8 mouse cellular contexts compared by ENCODE assay signal in the genomic region with DNA sequence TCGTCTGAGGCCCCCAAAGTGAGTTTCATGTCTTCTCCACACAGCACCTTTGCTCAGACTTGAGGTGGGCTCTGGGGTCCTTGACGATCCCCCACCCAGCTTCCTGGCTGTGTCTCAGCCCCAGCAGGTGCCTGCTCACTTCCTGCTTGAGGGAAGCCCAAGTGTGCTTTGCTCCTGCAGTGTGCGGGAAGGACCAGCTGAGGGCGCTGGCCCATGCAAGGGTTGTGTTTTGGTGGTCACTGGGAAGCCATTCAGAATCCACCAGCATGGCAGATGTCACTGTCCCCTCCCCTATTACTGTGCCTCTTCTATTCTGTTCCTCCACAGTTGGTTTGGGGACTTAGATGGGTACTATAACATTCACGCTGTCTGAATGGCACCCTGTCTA. TPM values are rescaled to one million over a fixed set of nuclear protein-coding genes. Genes with fewer than 3 reads are reported as not detected.
DNase-seq lines count a peak whose midpoint lies in the region; ATAC-seq and TF ChIP-seq lines count a peak whose summit lies in the region.

No protein-coding gene starts in this region.

- TF ChIP-seq CTCF in liver, embryonic 14.5 days (IDR thresholded peaks at IDR 0.05; ENCODE audit: low read depth), result peak; percentile 60

- H3K4me3 ChIP-seq in forebrain, embryonic 10.5 days, result no peak overlapping the region
- H3K4me3 ChIP-seq in forebrain, embryonic 16.5 days (replicated peaks; ENCODE audit: low read length), result no peak overlapping the region
- H3K4me3 ChIP-seq in midbrain, embryonic 11.5 days (ENCODE audit: low read depth, low read length), result no peak overlapping the region
- H3K4me3 ChIP-seq in midbrain, embryonic 16.5 days (ENCODE audit: low read depth, low read length), result no peak overlapping the region
- H3K4me3 ChIP-seq in liver, embryonic 14.5 days (ENCODE audit: insufficient read depth in 1 of 2, low read depth in 2 of 2, low read length in 2 of 2), result no peak overlapping the region

- 38% methylated on average over 5 of the region's 5 CpGs for WGBS in forebrain, embryonic 10.5 days
- WGBS in forebrain, embryonic 16.5 days, result 36% methylated on average over 5 of the region's 5 CpGs
- 47% methylated on average over 5 of the region's 5 CpGs for WGBS in midbrain, embryonic 11.5 days
- WGBS in midbrain, embryonic 16.5 days, result 38% methylated on average over 5 of the region's 5 CpGs
- 40% methylated on average over 5 of the region's 5 CpGs for WGBS in liver, embryonic 14.5 days (ENCODE audit: insufficient replicate concordance)

- no peaks in the 10 kb centered on the region for H3K9me3 ChIP-seq in forebrain, embryonic 10.5 days
- no peaks in the 10 kb centered on the region for H3K9me3 ChIP-seq in forebrain, embryonic 16.5 days (ENCODE audit: control insufficient read depth, low read length)
- H3K9me3 ChIP-seq in midbrain, embryonic 11.5 days (ENCODE audit: control insufficient read depth, low read length), result no peaks in the 10 kb centered on the region
- no peaks in the 10 kb centered on the region for H3K9me3 ChIP-seq in midbrain, embryonic 16.5 days (replicated peaks; ENCODE audit: control insufficient read depth, low read length, poor library complexity, severe bottlenecking)
- H3K9me3 ChIP-seq in liver, embryonic 14.5 days (ENCODE audit: control insufficient read depth, low read length), result no peaks in the 10 kb centered on the region

- no peak overlapping the region for H3K9ac ChIP-seq in forebrain, embryonic 16.5 days (replicated peaks; ENCODE audit: low read depth, low read length)
- H3K9ac ChIP-seq in midbrain, embryonic 11.5 days (ENCODE audit: low read length), result no peak overlapping the region
- no peak overlapping the region for H3K9ac ChIP-seq in midbrain, embryonic 16.5 days (ENCODE audit: low read depth, low read length)
- no peak overlapping the region for H3K9ac ChIP-seq in liver, embryonic 14.5 days (replicated peaks)

- H3K36me3 ChIP-seq in forebrain, embryonic 10.5 days (replicated peaks), result no peaks in the 10 kb centered on the region
- no peaks in the 10 kb centered on the region for H3K36me3 ChIP-seq in forebrain, embryonic 16.5 days (ENCODE audit: control insufficient read depth, insufficient read depth)
- no peaks in the 10 kb centered on the region for H3K36me3 ChIP-seq in midbrain, embryonic 11.5 days (ENCODE audit: control insufficient read depth, insufficient read depth, low read length)
- H3K36me3 ChIP-seq in midbrain, embryonic 16.5 days (ENCODE audit: control insufficient read depth, insufficient read depth, low read length), result no peaks in the 10 kb centered on the region
- no peaks in the 10 kb centered on the region for H3K36me3 ChIP-seq in liver, embryonic 14.5 days (replicated peaks; ENCODE audit: control insufficient read depth, insufficient read depth, low read depth)

- H3K4me1 ChIP-seq in forebrain, embryonic 10.5 days, result peaks cover 41% of the 10 kb centered on the region
- 0 out of 2 replicates have a peak, but pooled peaks cover 2% of the 10 kb centered on the region for H3K4me1 ChIP-seq in forebrain, embryonic 16.5 days (replicated peaks; ENCODE audit: control insufficient read depth, insufficient read depth, low read length)
- peaks cover 7% of the 10 kb centered on the region; the same call in 1 of the 2 replicates for H3K4me1 ChIP-seq in midbrain, embryonic 11.5 days (ENCODE audit: control insufficient read depth, insufficient read depth, low read length)
- H3K4me1 ChIP-seq in midbrain, embryonic 16.5 days (ENCODE audit: control insufficient read depth, insufficient read depth, low read length), result peaks cover 3% of the 10 kb centered on the region; the same call in 1 of the 2 replicates
- H3K4me1 ChIP-seq in liver, embryonic 14.5 days (replicated peaks; ENCODE audit: control insufficient read depth in 2 of 2, insufficient read depth in 2 of 2, low read length in 1 of 2), result peaks cover 0 to 1% of the 10 kb centered on the region in 2 experiments; a peak in 1 of 4 replicates

- H3K27ac ChIP-seq in forebrain, embryonic 10.5 days, result peak overlapping the region; percentile 81
- H3K27ac ChIP-seq in forebrain, embryonic 16.5 days (ENCODE audit: low read length), result no peak overlapping the region
- no peak overlapping the region for H3K27ac ChIP-seq in midbrain, embryonic 11.5 days (ENCODE audit: low read depth, low read length)
- H3K27ac ChIP-seq in midbrain, embryonic 16.5 days (ENCODE audit: low read length), result no peak overlapping the region
- no peak overlapping the region for H3K27ac ChIP-seq in liver, embryonic 14.5 days

- no peak for ATAC-seq in forebrain, embryonic 16.5 days
- 0 out of 2 replicates have a peak, but pooled peaks have one; percentile 20 for ATAC-seq in midbrain, embryonic 11.5 days (ENCODE audit: low FRiP score)
- no peak for ATAC-seq in midbrain, embryonic 16.5 days
- ATAC-seq in liver, embryonic 14.5 days (ENCODE audit: insufficient read depth), result no peak

- no peak overlapping the region for H3K4me2 ChIP-seq in forebrain, embryonic 16.5 days (ENCODE audit: low read length)
- H3K4me2 ChIP-seq in midbrain, embryonic 11.5 days, result no peak overlapping the region
- H3K4me2 ChIP-seq in midbrain, embryonic 16.5 days (ENCODE audit: low read length), result no peak overlapping the region
- H3K4me2 ChIP-seq in liver, embryonic 14.5 days (ENCODE audit: low read depth), result no peak overlapping the region

- H3K27me3 ChIP-seq in forebrain, embryonic 10.5 days (ENCODE audit: poor library complexity, severe bottlenecking), result no peaks in the 10 kb centered on the region
- no peaks in the 10 kb centered on the region for H3K27me3 ChIP-seq in forebrain, embryonic 16.5 days (replicated peaks; ENCODE audit: control insufficient read depth, insufficient read depth, low read length)
- H3K27me3 ChIP-seq in midbrain, embryonic 11.5 days (ENCODE audit: control insufficient read depth, insufficient read depth, low read length), result no peaks in the 10 kb centered on the region
- no peaks in the 10 kb centered on the region for H3K27me3 ChIP-seq in midbrain, embryonic 16.5 days (ENCODE audit: control insufficient read depth, insufficient read depth, low read depth, low read length)
- H3K27me3 ChIP-seq in liver, embryonic 14.5 days (ENCODE audit: control insufficient read depth, insufficient read depth, low read length), result no peaks in the 10 kb centered on the region

- DNase-seq in forebrain, embryonic 10.5 days (ENCODE audit: extremely low spot score, low spot score), result peak; percentile 39
- peak; percentile 90 for DNase-seq in midbrain, embryonic 11.5 days (ENCODE audit: low spot score, missing footprints)
- no peak for DNase-seq in liver, embryonic 14.5 days (ENCODE audit: low read depth in 3 of 3, low spot score in 3 of 3)
- no peak for DNase-seq in gastrocnemius, adult 8-10 months (ENCODE audit: low spot score in 2 of 2)
- DNase-seq in right cerebral cortex, postnatal 14 days, result no peak
- no peak for DNase-seq in layer of hippocampus, adult 9-11 months

- no peak for TF ChIP-seq EP300 in liver, embryonic 14.5 days (IDR thresholded peaks at IDR 0.05; ENCODE audit: low read depth)

RNA-seq across cellular contexts. Expression of gene Ptrhd1, which starts 44.8 kb away (rescaled TPM):
- polyA plus RNA-seq in forebrain, embryonic 10.5 days (2016; fragmentation: Nextera tagmentation; extraction: Ambion mirVana), result 6.5 and 6.6 TPM in 2 replicates
- 4.8 and 4.9 TPM in 2 replicates for polyA plus RNA-seq in forebrain, embryonic 16.5 days (2015; fragmentation: Nextera tagmentation; extraction: Ambion mirVana)
- 5.8 and 6.5 TPM in 2 replicates for polyA plus RNA-seq in midbrain, embryonic 11.5 days (2014; fragmentation: Nextera tagmentation; extraction: Ambion mirVana)
- polyA plus RNA-seq in midbrain, embryonic 16.5 days (2015; fragmentation: Nextera tagmentation; extraction: Ambion mirVana), result 5.2 and 5.5 TPM in 2 replicates
- polyA plus RNA-seq in liver, embryonic 14.5 days (2012; rRNA removed), result 1.8 TPM in 2 replicates
- polyA plus RNA-seq in liver, embryonic 14.5 days (2014; fragmentation: Nextera tagmentation; extraction: Ambion mirVana), result 3.1 and 3.2 TPM in 2 replicates
- 1 to 10 TPM; 5.1 to 7.8 (median 6.0) TPM for total RNA-seq in gastrocnemius, adult 8-10 months (2022)

RNA-seq across cellular contexts. Expression of gene Cenpo, which starts 45.0 kb away (rescaled TPM):
- 20.6 and 22.2 TPM in 2 replicates for polyA plus RNA-seq in forebrain, embryonic 10.5 days (2016; fragmentation: Nextera tagmentation; extraction: Ambion mirVana)
- polyA plus RNA-seq in forebrain, embryonic 16.5 days (2015; fragmentation: Nextera tagmentation; extraction: Ambion mirVana), result 9.1 and 11.3 TPM in 2 replicates
- 19.7 and 21.9 TPM in 2 replicates for polyA plus RNA-seq in midbrain, embryonic 11.5 days (2014; fragmentation: Nextera tagmentation; extraction: Ambion mirVana)
- polyA plus RNA-seq in midbrain, embryonic 16.5 days (2015; fragmentation: Nextera tagmentation; extraction: Ambion mirVana), result 7.4 and 8.5 TPM in 2 replicates
- polyA plus RNA-seq in liver, embryonic 14.5 days (2012; rRNA removed), result 8.5 and 10.5 TPM in 2 replicates
- 9.4 and 10.9 TPM in 2 replicates for polyA plus RNA-seq in liver, embryonic 14.5 days (2014; fragmentation: Nextera tagmentation; extraction: Ambion mirVana)
- 1 to 10 TPM; 1.3 to 2.6 (median 2.0) TPM for total RNA-seq in gastrocnemius, adult 8-10 months (2022)

RNA-seq across cellular contexts. Expression of gene Adcy3, which starts 56.2 kb away (rescaled TPM):
- polyA plus RNA-seq in forebrain, embryonic 10.5 days (2016; fragmentation: Nextera tagmentation; extraction: Ambion mirVana), result 4.0 and 4.7 TPM in 2 replicates
- 12.2 and 12.9 TPM in 2 replicates for polyA plus RNA-seq in forebrain, embryonic 16.5 days (2015; fragmentation: Nextera tagmentation; extraction: Ambion mirVana)
- 2.2 and 2.7 TPM in 2 replicates for polyA plus RNA-seq in midbrain, embryonic 11.5 days (2014; fragmentation: Nextera tagmentation; extraction: Ambion mirVana)
- 13.5 and 15.5 TPM in 2 replicates for polyA plus RNA-seq in midbrain, embryonic 16.5 days (2015; fragmentation: Nextera tagmentation; extraction: Ambion mirVana)
- 0.34 and 0.42 TPM in 2 replicates for polyA plus RNA-seq in liver, embryonic 14.5 days (2012; rRNA removed)
- polyA plus RNA-seq in liver, embryonic 14.5 days (2014; fragmentation: Nextera tagmentation; extraction: Ambion mirVana), result 0.18 and 0.40 TPM in 2 replicates
- total RNA-seq in gastrocnemius, adult 8-10 months (2022), result 1 to 10 TPM in 3 of 4 experiments, under 1 TPM in 1; 0.85 to 1.5 (median 1.3) TPM

Comparison
In these comparisons a context has a peak if more than half of its experiments do, and no peak if none do; other contexts are left out.
1. DNase-seq: peak in forebrain, embryonic 10.5 days (single experiment) and midbrain, embryonic 11.5 days (single experiment); none in liver, embryonic 14.5 days (0 of 3), gastrocnemius, adult 8-10 months (0 of 2), right cerebral cortex, postnatal 14 days (single experiment) and layer of hippocampus, adult 9-11 months (single experiment).